Mouse (Mus musculus) cortical plate, adult 2 months (tissue): Measurements from ENCODE around the gene Pex14.

Source experiments
- CTCF ChIP-seq: fragments of 200-500 bp; IDR thresholded peaks from 2 replicates; pipeline ENCODE4 v1.5.1; 2011; ENCODE audit warnings: mild to moderate bottlenecking, control low read depth, low read length; ENCODE audit not compliant: insufficient read depth; ENCODE audit errors: extremely low read depth
- POLR2A ChIP-seq: fragments of 200-500 bp; IDR thresholded peaks from 2 replicates; pipeline ENCODE4 v1.6.1; 2011; ENCODE audit warnings: mild to moderate bottlenecking, low read length, control low read depth; ENCODE audit not compliant: insufficient read depth; ENCODE audit errors: extremely low read depth

DNA sequence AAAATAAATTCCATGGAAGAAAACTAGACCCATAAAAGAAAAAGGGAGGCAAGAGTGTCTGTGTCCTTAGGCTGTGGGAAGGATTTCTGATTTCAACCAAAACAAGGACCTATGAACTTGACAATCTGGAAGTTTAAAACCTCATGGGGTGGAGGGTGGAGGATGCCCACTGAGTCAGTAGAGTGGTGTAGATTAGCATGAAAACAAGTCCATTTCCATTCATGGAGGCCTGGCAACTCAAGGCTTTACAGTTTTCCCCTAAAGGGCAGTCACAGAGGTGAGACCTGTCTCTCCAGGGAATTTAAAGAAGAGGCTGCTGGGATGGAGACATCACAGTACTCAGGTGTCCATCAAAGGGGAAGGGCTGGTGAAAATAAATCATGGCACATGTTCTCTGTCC, 78.7 kb downstream of the Pex14 start:
- no peak for TF ChIP-seq CTCF
- no peak for TF ChIP-seq POLR2A
